Mouse (Mus musculus): ENCODE measurements around the gene Zfp868. TPM values are rescaled to one million over a fixed set of nuclear protein-coding genes. Genes with fewer than 3 reads are reported as not detected.
A peak's percentile ranks its signal among the peaks of the same experiment; 100 is the strongest.
"Not testable (repeated sequence)": the region's sequence is repeated elsewhere in the genome, so short reads cannot be mapped to it uniquely, and the experiment has no call there.

The Zfp868 gene
- polyA plus RNA-seq (2016; fragmentation: Nextera tagmentation; extraction: Ambion mirVana), result 9.6 and 9.7 TPM in 2 replicates

DNA sequence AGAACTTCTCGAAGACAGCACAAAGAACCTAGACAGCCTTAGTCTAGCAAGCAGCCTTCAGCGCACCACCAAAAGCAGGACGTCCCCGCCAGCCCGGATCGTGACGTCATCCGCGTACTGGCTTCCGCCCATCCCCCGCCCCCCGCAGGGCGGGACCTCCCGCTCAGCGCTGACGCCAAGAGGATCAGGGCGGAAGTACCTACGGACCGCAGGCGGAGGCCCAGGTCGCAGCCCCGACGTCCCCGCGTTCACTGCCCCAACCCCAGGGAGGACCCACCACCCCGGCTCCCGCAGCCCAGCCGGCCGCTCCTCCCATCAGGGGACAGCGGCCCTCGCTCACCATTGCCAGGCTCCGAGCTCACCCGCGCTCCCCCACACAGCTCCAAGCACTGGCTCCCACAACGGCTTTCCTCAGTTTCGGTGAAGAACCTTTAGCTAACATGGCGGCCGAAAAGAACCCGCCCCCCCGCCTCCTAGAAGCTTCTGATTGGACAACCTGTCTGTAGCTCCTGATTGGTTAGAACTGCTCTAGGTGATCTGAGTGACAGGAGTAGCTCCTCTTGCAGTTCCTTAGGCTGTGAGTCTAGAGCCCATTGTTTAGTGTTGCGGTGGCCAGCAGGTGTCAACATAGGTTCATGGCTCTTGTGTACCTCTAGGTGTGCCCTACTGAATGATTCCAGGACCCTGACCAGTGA is at the start of gene Zfp868:
Gene Zfp868, minus strand, starts transcription at position 454 of the 695 bp plus-strand sequence.
- peak within 1 kb of the TSS; percentile 92 for H3K27ac ChIP-seq
- WGBS (ENCODE audit: insufficient replicate concordance), result under 1% methylated on average over 40 of the region's 41 CpGs
- H3K36me3 ChIP-seq, result peaks cover 7% of the 10 kb centered on the region; the same call in 1 of the 2 replicates
- H3K9ac ChIP-seq, result peak within 1 kb of the TSS; percentile 83
- peak within 1 kb of the TSS; percentile 79 for H3K4me2 ChIP-seq
- peak; percentile 98 for ATAC-seq
- H3K4me3 ChIP-seq, result peak within 1 kb of the TSS; percentile 74
- H3K4me1 ChIP-seq, result peaks cover 23% of the 10 kb centered on the region
- H3K9me3 ChIP-seq (replicated peaks), result no peaks in the 10 kb centered on the region
- no peaks in the 10 kb centered on the region for H3K27me3 ChIP-seq (replicated peaks)

DNA sequence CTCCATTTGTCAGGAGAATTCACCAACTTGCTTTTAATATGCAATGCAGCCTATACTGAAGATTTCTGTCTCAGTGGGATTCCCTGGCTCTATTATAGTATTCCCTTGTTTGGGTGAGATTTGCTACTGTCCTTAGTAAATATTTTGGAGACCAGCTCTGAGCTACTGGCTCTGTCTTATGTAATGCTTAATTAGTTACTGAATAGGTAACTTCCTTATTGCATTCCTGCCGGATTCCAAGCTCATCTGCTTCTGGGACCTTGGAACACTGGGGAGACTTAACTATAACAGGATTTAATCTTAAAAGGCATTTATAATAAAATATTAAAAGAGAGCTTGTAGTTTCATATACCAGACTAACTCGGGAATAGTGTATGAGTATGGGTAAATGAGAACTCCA is 39.7 kb upstream of the Zfp868 start:
- H3K4me1 ChIP-seq; H3K9ac ChIP-seq; ATAC-seq; H3K9me3 ChIP-seq (replicated peaks); H3K36me3 ChIP-seq; H3K27ac ChIP-seq; H3K4me3 ChIP-seq; H3K4me2 ChIP-seq; H3K27me3 ChIP-seq (replicated peaks): not testable (repeated sequence)
- 62% methylated on average over 2 of the region's 2 CpGs for WGBS (ENCODE audit: insufficient replicate concordance)

DNA sequence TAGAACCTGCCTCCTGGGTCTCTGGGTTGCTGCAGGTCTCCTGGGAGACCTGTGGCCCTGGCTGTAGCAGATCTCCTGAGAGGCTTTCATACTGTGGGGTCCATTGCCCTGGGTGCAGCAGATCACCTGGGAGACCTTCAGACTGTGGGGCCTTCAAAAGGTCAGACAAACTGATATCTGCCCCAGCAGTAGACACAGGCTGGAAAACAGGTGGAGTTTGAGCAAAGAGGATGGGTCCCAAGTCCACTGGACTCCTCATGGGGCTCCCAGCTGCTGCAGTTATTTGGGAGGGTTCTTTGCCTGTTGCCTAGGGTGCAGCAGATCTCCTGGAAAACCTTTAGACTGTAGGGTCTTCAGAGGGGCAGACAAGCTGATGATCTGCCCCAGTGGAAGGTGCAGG is 35.9 kb upstream of the Zfp868 start:
- ATAC-seq, result no peak

DNA sequence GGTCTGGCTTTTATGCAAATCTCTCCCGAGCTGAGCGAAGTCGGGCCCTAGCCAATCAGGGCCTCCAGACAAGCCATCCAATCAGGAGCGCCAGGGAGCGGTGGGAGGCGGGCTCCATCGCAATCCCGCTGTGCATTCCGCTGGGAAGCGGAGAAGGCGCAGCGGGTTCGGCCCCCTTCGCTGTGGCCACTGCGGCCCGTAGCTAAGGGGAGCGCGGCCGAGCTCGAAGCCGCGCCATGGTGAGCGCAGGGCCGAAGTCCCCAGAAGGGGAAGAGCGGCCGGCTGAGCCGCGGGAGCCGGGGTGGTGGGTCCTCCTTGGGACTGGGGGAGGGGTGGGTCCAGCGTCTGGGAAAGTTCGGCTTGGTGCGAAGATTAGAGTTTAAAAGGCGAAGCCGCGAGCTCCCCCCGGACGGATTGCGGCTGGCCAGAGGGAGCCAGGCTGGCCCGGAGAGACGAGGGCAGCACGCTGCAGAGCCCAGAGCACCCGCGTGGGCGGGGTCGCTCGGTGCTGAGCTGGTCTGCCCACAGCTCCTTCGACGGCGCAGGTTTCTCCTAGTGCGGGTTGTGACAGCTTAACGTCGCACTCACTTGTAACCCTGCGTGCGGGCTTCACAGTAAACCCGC is 29.1 kb upstream of the Zfp868 start, which contains the start of gene Zfp964:
Gene Zfp964, plus strand, starts transcription at position 122 of the 624 bp plus-strand sequence.
- peak; percentile 90 for ATAC-seq
- 1% methylated on average over 55 of the region's 55 CpGs for WGBS (ENCODE audit: insufficient replicate concordance)
- H3K4me1 ChIP-seq, result peaks cover 11% of the 10 kb centered on the region

More for the DNA sequence above, 35.9 kb upstream of the Zfp868 start:
- H3K27ac ChIP-seq, result no peak overlapping the region
- H3K4me1 ChIP-seq, result no peaks in the 10 kb centered on the region
- H3K4me2 ChIP-seq, result no peak overlapping the region
- H3K9ac ChIP-seq, result no peak overlapping the region
- 0 out of 2 replicates have a peak, but pooled peaks cover 6% of the 10 kb centered on the region for H3K36me3 ChIP-seq
- H3K27me3 ChIP-seq (replicated peaks), result no peaks in the 10 kb centered on the region; the same call in 1 of the 2 replicates
- H3K9me3 ChIP-seq (replicated peaks), result no peaks in the 10 kb centered on the region
- H3K4me3 ChIP-seq, result no peak overlapping the region

DNA sequence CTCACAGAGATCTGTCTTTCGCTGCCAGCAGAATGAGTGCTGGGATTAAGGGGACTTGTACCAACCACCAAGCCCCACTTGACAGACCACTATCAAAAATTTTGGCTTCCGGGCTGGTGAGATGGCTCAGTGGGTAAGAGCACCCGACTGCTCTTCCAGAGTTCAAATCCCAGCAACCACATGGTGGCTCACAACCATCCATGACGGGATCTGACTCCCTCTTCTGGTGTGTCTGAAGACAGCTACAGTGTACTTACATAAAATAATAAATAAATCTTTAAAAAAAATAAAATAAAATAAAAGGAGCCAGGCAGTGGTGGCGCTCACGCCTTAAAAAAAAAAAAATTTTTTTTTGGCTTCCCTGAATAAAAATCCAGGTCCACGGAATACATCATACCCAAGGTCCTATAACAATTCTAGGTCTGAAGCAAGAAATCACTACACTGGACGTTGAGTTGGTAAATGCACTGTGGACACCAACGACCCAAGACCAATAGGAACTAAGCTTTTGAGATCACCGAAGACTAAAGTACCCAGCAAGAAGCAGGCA is 28.5 kb upstream of the Zfp868 start:
- Histone ChIP-seq H3K9ac (no peak overlapping the region), H3K9me3 (replicated peaks) (no peaks in the 10 kb centered on the region), H3K36me3 (no peaks in the 10 kb centered on the region), H3K4me3 (peak overlapping the region; percentile 57), H3K4me2 (peak overlapping the region; percentile 84), H3K27me3 (replicated peaks) (peaks cover 23% of the 10 kb centered on the region), H3K27ac (no peak overlapping the region), H3K4me1 (peaks cover 11% of the 10 kb centered on the region)
- 38% methylated on average over 10 of the region's 10 CpGs for WGBS (ENCODE audit: insufficient replicate concordance)
- ATAC-seq, result no peak

More for the DNA sequence above, 29.1 kb upstream of the Zfp868 start, which contains the start of gene Zfp964:
- no peaks in the 10 kb centered on the region for H3K9me3 ChIP-seq (replicated peaks)
- H3K4me3 ChIP-seq, result peak within 1 kb of the TSS; percentile 57
- H3K27me3 ChIP-seq (replicated peaks), result peaks cover 23% of the 10 kb centered on the region
- H3K4me2 ChIP-seq, result peak within 1 kb of the TSS; percentile 84
- no peaks in the 10 kb centered on the region for H3K36me3 ChIP-seq
- H3K27ac ChIP-seq, result peak within 1 kb of the TSS; percentile 61
- peak within 1 kb of the TSS; percentile 67 for H3K9ac ChIP-seq

DNA sequence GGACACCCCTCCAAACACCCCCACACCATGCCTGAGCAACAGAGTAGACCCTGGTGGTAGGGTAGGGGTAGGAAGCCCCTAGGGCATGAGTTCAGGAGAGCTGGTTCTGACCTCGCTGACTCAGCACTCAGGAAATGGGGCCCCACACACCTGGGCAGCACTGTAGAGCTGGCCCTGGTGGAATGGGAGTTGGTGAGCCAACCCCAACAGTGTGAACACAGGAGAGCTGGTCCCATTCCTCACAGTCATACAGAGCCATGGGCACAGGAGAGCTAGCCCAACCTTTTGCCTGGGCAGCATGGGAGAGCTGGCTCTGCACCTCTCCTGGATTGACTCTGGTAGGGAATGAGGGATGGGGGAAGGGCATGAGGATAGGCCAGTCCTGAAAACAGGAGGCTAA is 7.3 kb downstream of the Zfp868 start:
- 69% methylated on average over 1 of the region's 1 CpGs for WGBS (ENCODE audit: insufficient replicate concordance)
- ATAC-seq, result no peak
- no peaks in the 10 kb centered on the region for H3K9me3 ChIP-seq (replicated peaks)
- H3K9ac ChIP-seq, result no peak overlapping the region
- peaks cover 9% of the 10 kb centered on the region for H3K4me1 ChIP-seq
- peaks cover 63% of the 10 kb centered on the region for H3K36me3 ChIP-seq
- H3K27ac ChIP-seq, result no peak overlapping the region
- H3K4me2 ChIP-seq, result no peak overlapping the region
- no peaks in the 10 kb centered on the region for H3K27me3 ChIP-seq (replicated peaks)
- no peak overlapping the region for H3K4me3 ChIP-seq

GRCm38 (mm10) chr8:69614687-69615086 is 10.7 kb downstream of the Zfp868 start:
- Histone ChIP-seq H3K9ac (no peak overlapping the region), H3K36me3 (peaks cover 88% of the 10 kb centered on the region), H3K4me1 (0 out of 2 replicates have a peak, but pooled peaks cover 7% of the 10 kb centered on the region), H3K27ac (no peak overlapping the region), H3K27me3 (replicated peaks) (no peaks in the 10 kb centered on the region), H3K9me3 (replicated peaks) (no peaks in the 10 kb centered on the region), H3K4me2 (no peak overlapping the region), H3K4me3 (no peak overlapping the region)
- no peak for ATAC-seq
- 52% methylated on average over 2 of the region's 2 CpGs for WGBS (ENCODE audit: insufficient replicate concordance)

DNA sequence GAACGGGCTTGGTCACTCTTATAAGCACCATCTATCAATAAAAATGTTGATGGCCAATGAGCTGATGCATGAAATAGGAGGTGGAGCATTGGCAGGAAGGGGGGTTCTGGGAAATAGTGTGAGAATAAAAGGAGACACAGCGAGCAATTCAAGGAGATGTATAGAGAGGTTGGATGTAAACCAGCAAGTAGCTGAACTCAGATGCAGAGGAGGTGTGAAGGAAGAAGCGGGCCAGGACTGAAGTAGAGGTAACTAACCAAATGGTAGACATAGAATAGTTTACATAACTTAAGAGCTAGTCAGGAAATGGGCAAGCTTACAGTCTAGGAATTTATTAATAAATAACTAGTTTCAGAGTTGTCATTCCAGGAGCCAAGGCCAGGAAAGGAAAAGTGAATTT is 27.8 kb downstream of the Zfp868 start:
- H3K9ac ChIP-seq; H3K27me3 ChIP-seq (replicated peaks); H3K27ac ChIP-seq; H3K9me3 ChIP-seq (replicated peaks); ATAC-seq; H3K36me3 ChIP-seq; H3K4me2 ChIP-seq; H3K4me1 ChIP-seq; H3K4me3 ChIP-seq: not testable (repeated sequence)
- 72% methylated on average over 3 of the region's 3 CpGs for whole genome bisulfite sequencing (ENCODE audit: insufficient replicate concordance)

DNA sequence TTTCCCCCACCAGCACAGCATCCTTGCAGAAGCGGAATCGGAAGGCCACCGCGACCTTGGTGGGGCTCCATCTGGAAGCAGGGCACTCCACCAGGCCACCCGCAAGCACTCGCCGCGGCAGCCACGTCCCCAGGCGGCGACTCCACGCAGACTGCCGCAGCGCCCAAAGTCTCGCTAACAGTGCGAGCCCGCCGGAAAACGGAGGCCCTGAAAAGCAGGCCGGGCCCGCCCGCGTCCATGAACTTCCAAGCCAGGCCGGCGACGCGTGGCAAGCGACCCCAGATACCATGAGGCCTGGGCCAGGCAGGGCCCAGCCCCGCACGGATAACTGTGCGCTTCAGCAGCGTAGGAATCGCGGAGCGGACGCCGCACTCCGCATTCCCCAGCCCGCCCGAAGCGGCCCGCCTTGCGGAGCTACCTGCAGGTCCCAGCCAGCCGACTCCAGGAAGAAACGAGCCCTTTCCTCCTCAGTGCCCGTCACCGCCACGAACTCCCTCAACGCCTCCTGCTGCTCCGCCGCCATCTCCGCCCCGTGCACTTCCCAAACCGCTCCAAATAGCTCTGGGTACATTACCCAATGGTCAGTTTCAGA is 40.6 kb downstream of the Zfp868 start:
- Histone ChIP-seq H3K4me1 (no peaks in the 10 kb centered on the region), H3K36me3 (no peaks in the 10 kb centered on the region), H3K4me3 (peak overlapping the region; percentile 43), H3K27me3 (replicated peaks) (peaks cover 21% of the 10 kb centered on the region), H3K9me3 (replicated peaks) (no peaks in the 10 kb centered on the region), H3K27ac (no peak overlapping the region), H3K9ac (peak overlapping the region; percentile 46; the same call in 1 of the 2 replicates), H3K4me2 (peak overlapping the region; percentile 69)
- 4% methylated on average over 54 of the region's 54 CpGs for WGBS (ENCODE audit: insufficient replicate concordance)
- ATAC-seq, result no peak

- 20% methylated on average over 7 of the region's 7 CpGs for WGBS (ENCODE audit: insufficient replicate concordance)
- Histone ChIP-seq H3K4me2 (peak overlapping the region; percentile 69), H3K4me3 (peak overlapping the region; percentile 43), H3K27me3 (replicated peaks) (peaks cover 21% of the 10 kb centered on the region)
- H3K36me3 ChIP-seq; ATAC-seq; H3K27ac ChIP-seq; H3K4me1 ChIP-seq; H3K9ac ChIP-seq; H3K9me3 ChIP-seq (replicated peaks): not testable (repeated sequence)
Measured at GRCm38 (mm10) chr8:69584201-69584600, 41.1 kb downstream of the Zfp868 start.
